ENCODE assay signal across 8 mouse cellular contexts in the genomic region with DNA sequence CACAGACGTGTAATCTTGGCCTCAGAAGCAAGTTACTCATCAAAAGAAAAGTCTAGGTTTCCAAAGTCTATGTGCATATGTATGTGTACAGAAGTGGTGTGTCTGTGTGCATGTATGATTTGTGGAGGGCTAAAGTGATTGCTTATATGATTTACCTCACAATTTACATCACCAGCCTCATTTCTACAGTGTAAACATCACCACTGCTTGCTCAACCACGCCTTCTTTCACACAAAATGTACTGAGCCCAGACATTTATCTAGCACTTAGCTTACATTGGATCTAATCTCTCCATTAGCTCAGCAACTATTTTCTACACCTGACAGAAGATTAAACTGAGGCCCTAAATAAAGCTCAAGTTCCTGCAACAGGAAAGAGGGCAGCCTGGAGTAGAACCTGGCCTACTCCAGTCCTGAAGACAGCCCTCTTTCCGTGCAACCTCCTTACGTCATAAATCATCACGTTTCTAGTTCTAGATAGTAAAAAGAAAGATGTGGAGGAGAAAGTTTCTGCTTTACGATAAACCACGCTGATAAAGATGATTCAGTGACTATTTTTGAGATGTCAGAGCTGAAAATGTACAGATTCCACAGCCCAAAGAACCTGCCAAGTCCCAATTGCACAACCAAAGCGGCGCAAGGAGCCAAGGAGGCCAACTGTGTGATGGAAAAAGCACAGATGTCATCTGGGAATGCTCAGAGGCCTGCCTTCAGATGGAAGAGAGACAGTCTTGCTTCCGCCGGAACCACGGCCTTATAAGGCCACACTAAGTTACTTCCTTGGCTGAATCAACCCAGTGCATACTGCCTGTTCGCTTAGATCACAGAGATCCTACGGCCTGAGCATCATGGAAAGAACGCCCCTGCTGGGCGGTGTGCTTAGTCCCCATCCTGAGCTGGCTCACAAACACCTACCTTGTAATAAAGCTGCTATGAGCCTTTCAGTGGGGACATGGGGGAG.
DNase-seq lines count a peak whose midpoint lies in the region; ATAC-seq and TF ChIP-seq lines count a peak whose summit lies in the region.
"Had no signal": no experiment of that assay in that cellular context is flagged by ENCODE, and none has a peak within 500 bp of the region (broad histone marks: within the 10 kb centered on the region; RNA-seq: fewer than 3 reads in every experiment).

No protein-coding gene starts in this region.

- H3K27ac ChIP-seq in heart, embryonic 14.5 days (replicated peaks in 1 of 2; ENCODE audit: control insufficient read depth in 1 of 2, insufficient read depth in 1 of 2, low read depth in 2 of 2, low read length in 2 of 2) = peak overlapping the region; percentile 58 to 66
- H3K27ac ChIP-seq in layer of hippocampus, adult 2 months = no peak overlapping the region
- H3K27ac ChIP-seq: neural tube, embryonic 12.5 days had no signal

- H3K4me2 ChIP-seq in heart, embryonic 14.5 days (ENCODE audit: low read length) = no peak overlapping the region
- H3K4me2 ChIP-seq: neural tube, embryonic 12.5 days had no signal

- DNase-seq in ZHBTc4 (ENCODE audit: low read depth, low spot score) = peak; percentile 16
- peak; percentile 6 to 41 for DNase-seq in adrenal gland, postnatal 36 days
- DNase-seq in layer of hippocampus, adult 2 months (ENCODE audit: low spot score in 2 of 2) = peak; percentile 24 to 40
- DNase-seq in right cerebral cortex, adult 2 months (ENCODE audit: low spot score in 2 of 2) = peak; percentile 8 to 12
- no peak for DNase-seq in spleen, adult 12 weeks (ENCODE audit: low spot score)

- H3K27me3 ChIP-seq in heart, embryonic 14.5 days (ENCODE audit: control insufficient read depth, insufficient read depth, low read length) = no peaks in the 10 kb centered on the region
- H3K27me3 ChIP-seq: neural tube, embryonic 12.5 days had no signal

- H3K9me3 ChIP-seq in heart, embryonic 14.5 days (ENCODE audit: control insufficient read depth, low read length) = no peaks in the 10 kb centered on the region
- H3K9me3 ChIP-seq: neural tube, embryonic 12.5 days had no signal

- TF ChIP-seq CTCF in layer of hippocampus, adult 2 months (conservative IDR thresholded peaks at IDR 0.05) = no peak

- no peaks in the 10 kb centered on the region for H3K36me3 ChIP-seq in heart, embryonic 14.5 days (ENCODE audit: control insufficient read depth, insufficient read depth, low read length)
- H3K36me3 ChIP-seq: neural tube, embryonic 12.5 days had no signal

- H3K4me3 ChIP-seq in heart, embryonic 14.5 days (ENCODE audit: control insufficient read depth in 1 of 2, insufficient read depth in 1 of 2, low read depth in 1 of 2, low read length in 2 of 2) = no peak overlapping the region
- H3K4me3 ChIP-seq in layer of hippocampus, adult 2 months = no peak overlapping the region
- H3K4me3 ChIP-seq: neural tube, embryonic 12.5 days had no signal

- H3K9ac ChIP-seq in heart, embryonic 14.5 days (ENCODE audit: low read length) = no peak overlapping the region
- H3K9ac ChIP-seq: neural tube, embryonic 12.5 days had no signal

- H3K4me1 ChIP-seq in heart, embryonic 14.5 days (ENCODE audit: control insufficient read depth in 2 of 2, insufficient read depth in 2 of 2, low read length in 2 of 2) = peaks cover 6 to 10% of the 10 kb centered on the region in 2 experiments
- H3K4me1 ChIP-seq: neural tube, embryonic 12.5 days had no signal

- peak; percentile 83 for ATAC-seq in heart, embryonic 14.5 days (ENCODE audit: insufficient number of reproducible peaks, insufficient read depth, low FRiP score, low read depth)
- no peak for ATAC-seq in activated CD4-positive, CD25-positive, alpha-beta regulatory T cell, adult 4 months

- 47% methylated on average over 16 of the region's 16 CpGs for WGBS in heart, embryonic 14.5 days
